Mouse (Mus musculus) olfactory bulb, adult 2 months (tissue): ENCODE measurements at regions not wholly inside any gene's neighbourhood (a gene's known extent, or its start where the extent isn't known, plus 50 kb on each side); places are given as distances from the start of the nearest gene placed in this dataset.

Source experiments
- CTCF ChIP-seq: fragments of 200-500 bp; IDR thresholded peaks from 2 replicates; pipeline ENCODE4 v1.5.1; 2012; ENCODE audit warnings: low read depth, mild to moderate bottlenecking, low read length, moderate library complexity; ENCODE audit not compliant: insufficient read depth
- POLR2A ChIP-seq: fragments of 200-500 bp; IDR thresholded peaks from 2 replicates; pipeline ENCODE4 v1.6.1; 2012; ENCODE audit warnings: mild to moderate bottlenecking, low read depth, low read length, moderate library complexity; ENCODE audit not compliant: insufficient read depth

DNA sequence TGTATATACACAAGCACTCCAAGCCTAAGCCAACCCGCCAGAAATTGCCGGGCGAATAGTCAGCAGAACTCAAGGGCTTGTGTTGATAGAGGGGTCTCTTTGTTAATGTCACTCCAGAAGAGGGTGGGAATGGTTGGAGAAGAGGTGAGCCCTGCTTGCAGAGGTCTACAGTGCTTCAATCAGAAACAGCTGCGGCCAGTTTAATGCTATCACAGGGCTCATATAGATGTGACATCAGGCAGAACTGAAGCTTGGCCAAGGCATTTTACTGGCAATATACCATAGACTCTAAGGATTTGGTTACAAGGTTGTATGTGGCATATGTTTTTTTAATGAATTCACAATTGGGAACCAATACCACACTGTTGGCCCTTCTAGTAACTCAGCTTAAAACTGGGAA is 787.4 kb downstream of the 5730522E02Rik start:
- TF ChIP-seq CTCF, result no peak
- TF ChIP-seq POLR2A, result no peak
